Mouse (Mus musculus): ENCODE measurements around the gene Ehd4.

The Ehd4 gene

GRCm38 (mm10) chr2:120142336-120142735, 12.1 kb downstream of the Ehd4 start:
- no peak for DNase-seq

DNA sequence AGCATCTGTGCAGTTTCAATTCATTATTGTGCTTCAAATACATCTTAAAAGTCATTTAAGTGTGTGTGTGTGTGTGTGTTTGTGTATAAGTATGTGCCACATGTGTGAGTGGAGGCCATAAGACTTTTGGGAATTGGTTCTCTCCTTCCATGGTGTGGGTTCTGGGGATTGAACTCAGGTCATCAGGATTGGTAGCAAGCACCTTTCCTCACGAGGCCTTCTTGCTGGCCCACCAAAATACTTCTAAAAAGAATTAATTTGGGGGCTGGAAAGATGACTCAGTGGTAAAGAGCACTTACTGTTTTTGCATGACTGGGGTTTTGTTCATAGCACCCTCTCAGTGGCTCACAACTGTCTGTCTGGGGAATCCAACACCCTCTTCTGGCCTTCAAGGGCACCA, 12.7 kb downstream of the Ehd4 start:
- no peak for DNase-seq

GRCm38 (mm10) chr2:120140326-120140725, 14.1 kb downstream of the Ehd4 start:
- DNase-seq, result no peak

DNA sequence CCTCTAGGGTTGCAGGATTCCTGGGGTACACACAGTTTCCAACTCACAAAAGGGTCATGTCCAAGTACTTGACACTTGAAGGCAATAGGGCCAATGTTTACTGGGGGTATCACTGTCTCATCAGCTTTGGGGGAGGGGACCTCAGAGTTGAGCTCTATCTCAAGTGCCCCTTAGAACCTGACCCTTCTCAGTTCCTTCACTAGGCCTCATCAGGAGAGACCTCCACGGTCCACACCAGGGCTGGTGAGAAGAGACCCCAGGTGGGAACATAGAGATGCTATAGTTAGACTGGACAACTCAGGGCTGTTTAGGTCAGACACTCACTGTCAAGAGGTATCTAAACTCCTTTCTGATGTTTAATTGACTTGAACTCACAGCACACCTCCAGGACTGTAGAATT, 15.3 kb downstream of the Ehd4 start:
- no peak for DNase-seq

- no peak for DNase-seq
Observed at GRCm38 (mm10) chr2:120137281-120137680, 17.1 kb downstream of the Ehd4 start.

- DNase-seq, result no peak
Observed at GRCm38 (mm10) chr2:120134453-120135075, 19.8 kb downstream of the Ehd4 start.

- DNase-seq, result no peak
Observed at GRCm38 (mm10) chr2:120131881-120132280, 22.5 kb downstream of the Ehd4 start.

DNA sequence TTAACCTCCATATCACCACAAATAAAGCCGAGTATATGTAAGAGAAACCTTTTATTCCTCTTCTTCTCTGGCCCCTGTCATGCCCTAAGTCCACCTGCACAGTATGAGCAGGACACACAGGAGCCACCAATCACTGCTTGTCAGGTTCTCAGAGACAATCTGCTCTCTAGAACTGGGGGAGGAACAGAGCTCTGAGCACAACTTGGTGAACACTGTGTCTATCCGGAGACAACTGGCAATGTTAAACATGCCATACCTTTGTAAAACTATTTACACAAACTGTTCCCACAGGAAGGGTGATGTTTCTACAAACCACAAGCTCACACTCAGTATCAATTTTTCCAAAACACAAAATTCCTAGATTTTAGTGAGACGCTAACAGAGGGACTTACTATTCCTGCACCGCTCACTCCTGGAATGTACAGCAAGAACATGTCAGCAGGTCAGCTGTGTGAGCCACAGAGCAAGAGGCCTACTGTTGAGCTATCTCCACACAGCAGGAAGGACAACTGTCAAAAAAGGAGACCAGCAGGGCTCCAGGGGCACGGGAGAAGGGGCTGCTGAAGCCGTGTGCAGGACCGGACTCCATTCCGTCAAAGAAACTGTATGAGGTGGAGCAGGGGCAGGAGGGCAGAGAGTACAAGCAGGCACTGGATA, 25.0 kb downstream of the Ehd4 start:
- DNase-seq, result no peak

- DNase-seq, result no peak
Observed at GRCm38 (mm10) chr2:120128611-120129051, 25.8 kb downstream of the Ehd4 start.

DNA sequence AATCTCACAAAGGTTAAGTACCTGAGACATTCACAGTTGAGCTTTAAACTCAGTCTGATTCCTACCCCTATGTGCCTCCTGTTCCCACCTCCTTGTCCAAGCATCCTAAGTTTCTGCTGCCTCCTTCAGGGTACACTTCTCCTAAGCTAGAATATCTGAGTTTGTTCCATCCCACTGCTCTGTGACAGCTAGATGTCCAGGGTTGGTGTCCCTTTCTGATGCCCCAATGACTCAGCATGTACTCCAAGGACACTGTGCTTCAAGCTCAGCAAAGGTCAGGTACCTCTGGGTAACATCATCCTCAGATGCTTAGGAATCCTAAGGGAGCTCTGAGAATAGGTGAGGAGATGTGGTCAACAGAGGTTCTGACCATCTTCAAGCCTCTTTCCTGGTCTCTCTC, 26.4 kb downstream of the Ehd4 start:
- DNase-seq, result no peak

DNA sequence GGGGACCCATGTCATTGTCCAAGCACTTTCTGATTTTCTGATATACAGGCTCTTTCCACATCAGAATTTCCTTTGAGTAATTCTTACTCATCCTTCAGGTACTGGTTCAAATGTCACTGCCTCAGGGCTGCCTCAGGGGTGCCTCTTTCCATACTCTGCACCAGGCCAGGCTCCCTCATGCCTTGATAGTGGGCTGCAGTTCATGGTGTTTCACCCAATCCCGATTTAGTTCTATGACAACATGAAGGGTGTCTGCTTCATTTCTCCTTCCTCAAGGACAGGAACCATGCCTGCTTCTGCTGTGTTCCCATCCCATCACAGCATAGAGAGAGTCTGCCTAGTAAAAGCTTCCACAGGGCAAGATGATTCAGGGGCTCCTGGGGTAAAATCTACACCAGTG, 27.5 kb downstream of the Ehd4 start:
- DNase-seq, result no peak

GRCm38 (mm10) chr2:120126408-120126807, 28.0 kb downstream of the Ehd4 start:
- no peak for DNase-seq

DNA sequence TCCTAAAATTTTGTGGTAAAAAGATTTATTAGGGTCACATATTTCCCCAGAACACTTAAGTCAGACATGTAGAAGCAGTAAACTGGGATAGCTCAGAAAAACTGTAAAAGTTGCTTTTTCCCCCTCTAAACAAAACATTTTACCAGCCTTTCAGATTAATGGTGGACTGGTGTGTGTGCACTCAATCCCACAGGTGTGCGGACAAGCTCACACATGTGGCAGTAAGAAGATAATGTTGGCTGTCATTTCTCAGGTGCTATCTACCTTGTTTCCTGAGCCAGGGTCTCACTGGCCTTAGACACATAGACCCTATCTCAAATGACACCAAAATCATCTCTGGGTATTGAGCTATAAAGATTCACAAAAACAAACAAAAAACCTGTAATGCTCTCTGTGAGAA, 28.9 kb downstream of the Ehd4 start:
- no peak for DNase-seq

DNA sequence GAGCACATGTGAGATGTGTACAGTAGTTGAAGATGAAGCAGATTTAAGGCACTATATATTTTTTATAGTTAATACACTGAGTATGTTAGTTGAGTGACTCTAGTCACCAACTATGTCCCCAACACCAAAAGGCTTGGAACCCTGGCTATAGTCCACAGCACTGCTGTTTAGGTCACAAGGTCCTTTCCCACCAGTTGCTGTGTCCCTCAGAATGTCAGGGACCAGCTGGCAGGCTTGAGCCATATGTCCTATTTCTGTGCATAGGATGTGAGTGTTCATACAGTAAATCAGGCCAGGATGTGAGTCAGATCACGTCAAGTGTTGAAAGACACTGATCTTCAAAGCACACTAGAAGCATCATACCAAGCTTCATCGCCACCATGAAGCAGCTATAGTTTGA, 29.5 kb downstream of the Ehd4 start:
- DNase-seq, result no peak

DNA sequence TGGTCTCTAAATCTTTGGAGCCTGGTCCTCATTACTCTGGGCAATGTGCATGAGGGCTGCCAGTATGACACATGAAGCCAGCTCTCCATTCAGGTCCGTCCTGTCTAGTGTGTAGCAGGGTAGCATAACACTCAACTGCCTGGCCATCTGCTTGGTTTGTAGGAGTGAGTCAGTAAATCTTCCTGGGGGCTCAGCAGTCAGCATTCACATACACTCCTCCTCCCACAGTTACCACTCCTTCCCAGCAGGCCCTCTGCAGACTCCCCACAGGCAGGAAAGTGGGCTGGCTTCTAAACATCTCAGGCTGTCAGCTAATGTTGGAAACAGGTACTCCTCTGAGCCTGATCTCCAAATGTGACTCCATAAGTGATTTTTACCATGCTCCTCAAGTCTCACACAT, 30.3 kb downstream of the Ehd4 start:
- DNase-seq, result no peak

DNA sequence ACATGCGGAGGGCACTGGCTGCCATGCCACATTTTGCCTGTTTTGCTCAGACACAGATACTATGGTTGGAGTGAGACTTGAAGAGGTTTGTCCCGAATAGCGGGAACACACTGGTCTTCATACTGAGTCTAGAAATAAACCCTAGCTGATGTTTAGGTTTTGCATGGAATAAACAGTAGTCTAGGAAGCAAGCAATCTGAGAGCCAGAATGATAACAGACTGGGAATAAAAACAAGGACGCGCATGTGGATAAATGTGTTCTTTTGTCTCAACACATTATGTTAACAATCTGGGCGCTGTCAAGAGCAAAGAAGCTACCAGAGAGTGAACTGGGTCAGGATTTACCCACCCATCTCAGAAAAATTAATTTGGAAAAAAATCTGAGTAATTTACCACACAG, 31.4 kb downstream of the Ehd4 start:
- DNase-seq, result no peak

- DNase-seq, result no peak
Observed at GRCm38 (mm10) chr2:120117346-120117745, 37.1 kb downstream of the Ehd4 start.

DNA sequence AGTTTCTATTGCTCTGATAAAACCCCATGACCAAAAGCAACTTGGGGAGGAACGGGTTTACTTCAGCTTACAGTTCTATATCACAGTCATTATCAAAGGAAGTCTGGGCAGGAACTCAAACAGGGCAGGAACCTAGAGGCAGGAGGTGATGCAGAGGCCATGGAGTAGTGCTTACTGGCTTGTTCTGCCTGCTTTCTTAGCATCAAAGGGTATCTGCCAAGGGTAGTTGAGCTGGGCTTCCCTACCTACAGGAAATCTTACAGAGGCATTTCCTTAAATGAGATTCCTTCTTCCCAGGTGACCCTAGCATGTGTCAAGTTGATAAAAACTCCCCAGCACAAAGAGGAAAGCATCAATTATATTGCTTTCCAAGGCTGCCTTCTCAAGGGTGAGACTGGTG, 38.0 kb downstream of the Ehd4 start:
- no peak for DNase-seq

GRCm38 (mm10) chr2:120114977-120115376, 39.4 kb downstream of the Ehd4 start:
- DNase-seq, result no peak

DNA sequence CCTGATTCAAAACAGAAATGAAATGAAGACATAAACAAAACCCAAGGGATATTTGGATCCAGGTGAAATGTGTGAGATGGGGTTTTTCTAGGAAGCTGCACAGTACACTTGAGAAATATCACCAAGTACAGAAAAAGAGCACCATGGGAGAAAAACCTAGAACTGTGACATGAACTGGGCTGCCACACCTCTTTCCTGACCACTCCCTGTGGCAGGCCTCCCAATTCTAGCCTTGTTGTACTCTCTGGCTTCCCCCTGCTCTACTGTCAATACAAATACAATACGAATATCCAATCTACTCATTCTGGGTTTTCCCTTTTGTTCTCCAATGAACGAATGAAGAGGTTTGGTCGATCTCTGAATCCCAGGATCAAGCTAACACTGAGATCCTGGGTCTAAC, 40.4 kb downstream of the Ehd4 start:
- no peak for DNase-seq

DNA sequence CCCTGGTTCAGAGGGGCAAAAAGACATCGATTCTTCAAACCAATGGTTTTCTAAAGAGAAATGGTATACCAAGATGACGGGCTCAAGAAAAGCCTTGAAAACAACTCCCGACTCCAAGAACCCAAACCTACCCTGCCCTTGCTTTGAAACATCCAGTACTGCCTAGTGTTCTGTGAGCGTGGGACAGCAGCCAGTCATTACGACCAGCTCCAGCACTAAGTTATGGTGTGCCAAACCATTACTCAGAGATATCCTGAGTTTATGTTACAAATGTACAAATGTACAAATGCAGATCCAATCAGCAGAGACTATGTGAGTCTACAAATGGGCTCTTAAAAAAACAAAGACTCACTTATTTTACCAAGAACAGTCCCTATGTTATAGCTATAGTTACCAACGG, 40.9 kb downstream of the Ehd4 start:
- no peak for DNase-seq

DNA sequence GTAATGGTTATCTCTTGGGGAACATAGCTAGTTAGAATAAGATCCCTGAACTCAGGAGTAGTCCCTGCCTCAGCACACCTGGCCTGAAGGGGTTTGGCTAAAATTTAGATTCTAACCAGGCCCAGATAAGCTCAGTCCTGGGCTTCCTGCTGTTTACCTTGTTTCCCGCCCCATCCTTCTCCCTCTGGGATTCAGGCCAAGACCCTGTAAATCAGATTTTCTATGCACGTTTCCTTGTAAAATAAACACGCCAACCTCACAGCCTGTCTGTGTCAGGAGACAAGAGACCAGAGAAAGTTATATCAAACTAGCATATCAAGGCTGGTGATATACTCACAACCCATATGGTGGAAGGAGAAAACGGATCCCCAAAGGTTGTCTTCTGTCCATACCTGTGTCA, 42.8 kb downstream of the Ehd4 start:
- DNase-seq, result no peak

DNA sequence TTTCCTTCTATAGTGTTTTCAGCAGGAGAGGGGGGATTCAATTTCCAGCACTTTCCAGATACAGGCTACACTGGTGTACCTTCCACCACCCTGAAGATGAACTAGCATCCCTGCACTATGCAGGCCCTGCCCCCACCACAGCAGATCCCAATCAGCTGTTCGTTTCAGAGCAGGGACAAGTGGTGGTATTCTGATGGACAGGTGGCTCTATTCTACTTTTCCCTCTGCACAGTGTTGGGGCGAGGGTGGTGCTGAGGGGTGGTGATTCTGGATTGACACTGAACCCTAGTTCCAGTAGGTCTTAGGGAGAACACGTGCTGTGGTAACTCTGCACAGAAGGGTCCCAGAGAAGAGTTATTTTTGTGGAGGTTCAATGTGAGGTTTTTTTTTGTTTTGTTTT, 43.2 kb downstream of the Ehd4 start:
- no peak for DNase-seq

DNA sequence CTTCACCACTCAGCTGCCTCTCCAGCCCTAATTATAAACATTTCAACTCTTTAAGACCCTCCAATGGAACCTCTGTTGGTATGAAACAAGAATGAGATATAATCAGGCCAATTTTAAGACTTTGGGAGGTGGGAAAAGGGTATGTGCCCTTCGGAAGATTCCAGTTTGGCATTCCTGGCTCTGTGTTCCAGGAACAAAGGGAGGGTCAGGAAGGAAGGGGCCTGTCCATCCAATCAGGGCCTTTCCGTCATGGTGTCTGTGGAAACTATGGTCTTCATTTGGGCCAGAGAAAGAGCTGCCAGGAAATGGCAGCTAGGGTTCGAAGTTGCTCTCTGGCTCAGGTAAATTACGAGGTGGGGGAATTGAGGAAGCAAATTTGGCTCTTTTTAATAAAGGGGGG, 46.3 kb downstream of the Ehd4 start:
- no peak for DNase-seq

DNA sequence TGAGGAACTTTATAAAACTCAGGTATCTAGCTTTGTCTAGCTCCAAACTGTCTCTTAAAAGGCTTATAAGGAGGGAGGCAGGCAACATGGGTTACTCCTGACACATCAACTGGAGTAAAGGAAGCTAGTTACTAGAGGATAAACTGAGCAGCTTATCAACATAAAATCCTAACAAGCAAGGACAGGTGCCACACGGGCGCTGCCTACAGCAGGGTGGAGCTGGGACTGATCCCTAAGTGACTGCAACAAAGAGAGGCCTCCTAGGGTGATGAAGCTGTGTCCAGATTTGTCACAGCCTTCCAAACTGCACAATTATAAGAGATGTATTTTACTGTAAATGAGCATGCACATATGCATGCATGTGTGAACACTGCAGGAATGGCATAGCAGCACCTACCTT, 47.0 kb downstream of the Ehd4 start:
- DNase-seq, result no peak

All from thymus, postnatal 36 days (tissue).